Mouse (Mus musculus) C2C12 (cell line): ENCODE data around the gene Uba52. TPM values are rescaled to one million over a fixed set of nuclear protein-coding genes. Genes with fewer than 3 reads are reported as not detected.
"Not testable (repeated sequence)": the region's sequence is repeated elsewhere in the genome, so short reads cannot be mapped to it uniquely, and the experiment has no call there.

ENCODE experiments used
- H3K27me3 ChIP-seq: one replicate; pipeline ENCODE4 v1.6.1; 2011; ENCODE audit not compliant: control insufficient read depth, insufficient read depth, insufficient read length
- H3K36me3 ChIP-seq: one replicate; pipeline ENCODE4 v1.6.1; 2011; ENCODE audit not compliant: control insufficient read depth, insufficient read depth
- H3K4me3 ChIP-seq: one replicate; pipeline ENCODE4 v1.5.1; 2011; ENCODE audit warnings: mild to moderate bottlenecking, control low read depth; ENCODE audit not compliant: poor library complexity, insufficient read depth, severe bottlenecking
- H3K79me2 ChIP-seq: one replicate; pipeline ENCODE4 v1.6.1; 2011; ENCODE audit not compliant: control insufficient read depth, insufficient read depth
- H3K79me3 ChIP-seq: one replicate; pipeline ENCODE4 v1.6.1; 2011; ENCODE audit warnings: low read depth, control low read depth
- H3ac ChIP-seq: one replicate; pipeline ENCODE3; 2011; ENCODE audit warnings: low read depth; ENCODE audit not compliant: control insufficient read depth, insufficient read length
- CEBPB ChIP-seq: IDR thresholded peaks from one replicate; pipeline ENCODE4 v1.6.1; 2011; ENCODE audit warnings: low read depth, mild to moderate bottlenecking, control low read depth, moderate library complexity
- CTCF ChIP-seq: IDR thresholded peaks from one replicate; pipeline ENCODE4 v1.5.1; 2011; ENCODE audit not compliant: control insufficient read depth, insufficient read depth, insufficient read length
- FOSL1 ChIP-seq: IDR thresholded peaks from one replicate; pipeline ENCODE4 v1.8.0; 2011; ENCODE audit warnings: mild to moderate bottlenecking, low read length; ENCODE audit not compliant: poor library complexity, insufficient read depth, severe bottlenecking
- MAX ChIP-seq: IDR thresholded peaks from one replicate; pipeline ENCODE4 v1.6.1; 2011; ENCODE audit warnings: mild to moderate bottlenecking, control low read depth
- MYOD1 ChIP-seq: IDR thresholded peaks from one replicate; pipeline ENCODE4 v1.6.1; 2011; ENCODE audit warnings: low read depth; ENCODE audit not compliant: control insufficient read depth, insufficient read length
- MYOG ChIP-seq: IDR thresholded peaks from one replicate; pipeline ENCODE4 v1.6.1; 2011; ENCODE audit not compliant: control insufficient read depth, insufficient read length; ENCODE audit errors: extremely low read depth
- USF1 ChIP-seq: IDR thresholded peaks from one replicate; pipeline ENCODE4 v1.6.1; 2011; ENCODE audit warnings: low read depth, mild to moderate bottlenecking, control low read depth, moderate library complexity
- polyA plus RNA-seq: library from polyadenylated mRNA; unstranded; fragments of >200 nt; fragmentation: generic; extraction: Trizol; gene quantifications from one replicate; pipeline ENCODE4 v1.2.1, GENCODE M21; 2012; ENCODE audit warnings: missing spikeins

Uba52 gene
- polyA plus RNA-seq, 1 experiment, result 1,556 TPM

DNA sequence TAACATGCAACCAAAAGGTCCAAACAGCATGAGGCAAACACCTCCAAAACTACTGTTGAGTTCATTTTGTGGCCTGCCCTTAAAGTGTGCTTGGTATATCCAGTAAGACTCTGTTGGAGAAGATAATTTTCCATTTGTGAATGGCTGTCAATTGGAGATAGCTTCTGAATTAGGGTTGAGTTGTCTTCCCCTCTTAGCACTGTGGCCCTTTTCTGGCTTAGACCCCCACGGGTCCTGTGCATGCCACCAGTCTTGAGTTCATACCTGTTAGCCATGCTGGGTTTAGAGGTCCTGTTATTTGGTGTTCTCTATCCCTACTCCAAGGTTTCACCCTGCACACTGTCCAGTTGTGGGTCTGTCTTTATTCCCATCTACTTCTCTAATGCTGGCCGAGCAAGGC, 1.2 kb upstream of the Uba52 start:
- TF ChIP-seq CEBPB, result no peak
- no peak for TF ChIP-seq FOSL1
- no peak for TF ChIP-seq MAX
- TF ChIP-seq MYOD1, result no peak
- Histone ChIP-seq H3K79me3 (peaks cover 33% of the 10 kb centered on the region), H3K79me2 (peaks cover 62% of the 10 kb centered on the region), H3K27me3 (no peaks in the 10 kb centered on the region), H3K36me3 (peaks cover 52% of the 10 kb centered on the region), H3ac (no peak overlapping the region), H3K4me3 (no peak overlapping the region)

GRCm38 (mm10) chr8:70511174-70511573, 573 bp upstream of the Uba52 start:
- not testable (repeated sequence) for H3ac ChIP-seq, H3K27me3 ChIP-seq
- peak overlapping the region; percentile 93 for H3K4me3 ChIP-seq
- peaks cover 33% of the 10 kb centered on the region for H3K79me3 ChIP-seq
- peaks cover 46% of the 10 kb centered on the region for H3K36me3 ChIP-seq
- H3K79me2 ChIP-seq, result peaks cover 62% of the 10 kb centered on the region

- peaks cover 73% of the 10 kb centered on the region for H3K79me2 ChIP-seq
- no peak for TF ChIP-seq CTCF
- no peak for TF ChIP-seq MYOG
- H3ac ChIP-seq, result peak overlapping the region; percentile 92
- H3K4me3 ChIP-seq, result peak overlapping the region; percentile 93
- H3K36me3 ChIP-seq, result peaks cover 46% of the 10 kb centered on the region
- no peaks in the 10 kb centered on the region for H3K27me3 ChIP-seq
- H3K79me3 ChIP-seq, result peaks cover 41% of the 10 kb centered on the region
Observed at GRCm38 (mm10) chr8:70509281-70509952, 1.2 kb downstream of the Uba52 start.

GRCm38 (mm10) chr8:70507027-70507393, 3.6 kb downstream of the Uba52 start:
- TF ChIP-seq MAX (no peak), FOSL1 (no peak), MYOG (no peak), MYOD1 (no peak), CEBPB (no peak), USF1 (no peak), CTCF (no peak)
- H3ac ChIP-seq, result no peak overlapping the region
- peaks cover 58% of the 10 kb centered on the region for H3K79me2 ChIP-seq
- peaks cover 39% of the 10 kb centered on the region for H3K79me3 ChIP-seq
- H3K4me3 ChIP-seq, result peak overlapping the region; percentile 48
- peaks cover 40% of the 10 kb centered on the region for H3K36me3 ChIP-seq
- H3K27me3 ChIP-seq, result no peaks in the 10 kb centered on the region

DNA sequence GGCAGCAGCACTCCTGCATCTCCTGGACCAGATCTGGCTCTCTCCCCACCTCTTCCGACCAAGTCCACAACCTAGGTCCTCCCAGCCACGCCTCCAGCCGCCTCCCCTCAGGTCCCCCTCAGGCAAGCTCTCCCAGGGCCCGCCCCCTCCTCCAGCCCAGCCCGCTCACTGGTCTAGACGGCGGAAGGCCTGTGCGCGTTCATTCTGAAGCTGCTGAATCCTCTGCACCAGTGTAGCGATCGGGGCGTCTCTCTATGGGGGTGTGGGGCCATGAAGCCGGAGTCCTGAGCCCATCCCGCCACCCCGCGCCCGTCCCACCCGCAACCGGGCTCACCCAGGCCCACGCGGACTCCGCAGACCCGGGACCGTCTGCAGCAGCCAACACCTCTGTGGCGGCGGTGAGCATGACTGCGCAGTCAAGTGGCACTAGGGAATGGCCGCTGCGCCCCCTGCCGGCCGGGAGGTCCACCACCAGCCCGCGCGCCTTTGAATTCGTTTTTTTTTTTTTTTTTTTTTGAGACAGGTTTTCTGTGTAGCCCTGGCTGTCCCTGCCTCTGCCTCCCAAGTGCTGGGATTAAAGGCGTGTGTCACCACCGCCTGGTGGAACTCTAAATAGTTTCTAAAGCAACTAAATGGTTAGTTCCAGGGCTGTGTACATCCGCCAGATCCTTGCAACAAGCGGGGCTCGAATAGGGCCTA, 4.1 kb downstream of the Uba52 start, which contains the start of gene Rex1bd:
TSS of gene Rex1bd (minus strand) at position 425 of the 699 bp plus-strand sequence.
- H3K79me2 ChIP-seq, result peaks cover 53% of the 10 kb centered on the region
- H3ac ChIP-seq, result peak within 1 kb of the TSS; percentile 69
- TF ChIP-seq CEBPB, result no peak
- no peak for TF ChIP-seq MAX
- TF ChIP-seq CTCF, result peak; percentile 93

GRCm38 (mm10) chr8:70505698-70506327, 4.8 kb downstream of the Uba52 start:
- Histone ChIP-seq H3K27me3 (no peaks in the 10 kb centered on the region), H3K79me3 (peaks cover 31% of the 10 kb centered on the region), H3K79me2 (peaks cover 46% of the 10 kb centered on the region), H3K36me3 (peaks cover 33% of the 10 kb centered on the region), H3ac (peak overlapping the region; percentile 69), H3K4me3 (peak overlapping the region; percentile 48)
- TF ChIP-seq FOSL1 (no peak), USF1 (peak; percentile 83), MYOD1 (no peak), MAX (no peak), MYOG (no peak), CTCF (no peak)

More for the DNA sequence above, 4.1 kb downstream of the Uba52 start, which contains the start of gene Rex1bd:
- Histone ChIP-seq H3K27me3 (no peaks in the 10 kb centered on the region), H3K4me3 (peak within 1 kb of the TSS; percentile 48), H3K36me3 (peaks cover 34% of the 10 kb centered on the region), H3K79me3 (peaks cover 34% of the 10 kb centered on the region)
